Mouse (Mus musculus): ENCODE measurements around the gene Nrip2. TPM values are rescaled to one million over a fixed set of nuclear protein-coding genes. Genes with fewer than 3 reads are reported as not detected.

Gene Nrip2
- polyA plus RNA-seq, 1 experiment from 2014 or later, result 7.8 TPM

- no peak for ATAC-seq
Observed at GRCm38 (mm10) chr6:128425046-128425445, 25.9 kb downstream of the Nrip2 start.

GRCm38 (mm10) chr6:128427571-128427970 is 28.5 kb downstream of the Nrip2 start:
- Histone ChIP-seq H3K4me2 (replicated peaks) (no peak overlapping the region), H3K36me3 (peaks cover 49% of the 10 kb centered on the region)

More at GRCm38 (mm10) chr6:128425046-128425445, 25.9 kb downstream of the Nrip2 start:
- no peaks in the 10 kb centered on the region for H3K9me3 ChIP-seq
- H3K9ac ChIP-seq (replicated peaks), result peak overlapping the region; percentile 78; the same call in 1 of the 2 replicates
- 23% methylated on average over 9 of the region's 9 CpGs for WGBS
- H3K27me3 ChIP-seq, result no peaks in the 10 kb centered on the region
- H3K36me3 ChIP-seq, result peaks cover 24% of the 10 kb centered on the region
- peaks cover 17% of the 10 kb centered on the region for H3K4me1 ChIP-seq (replicated peaks)
- H3K27ac ChIP-seq, result peak overlapping the region; percentile 97
- H3K4me3 ChIP-seq (replicated peaks), result peak overlapping the region; percentile 70
- peak overlapping the region; percentile 73 for H3K4me2 ChIP-seq (replicated peaks)

GRCm38 (mm10) chr6:128429300-128429699 is 30.2 kb downstream of the Nrip2 start:
- Histone ChIP-seq H3K4me2 (replicated peaks) (no peak overlapping the region), H3K27me3 (no peaks in the 10 kb centered on the region), H3K4me1 (replicated peaks) (peaks cover 4% of the 10 kb centered on the region; the same call in 1 of the 2 replicates), H3K36me3 (peaks cover 66% of the 10 kb centered on the region), H3K27ac (no peak overlapping the region), H3K9me3 (no peaks in the 10 kb centered on the region), H3K9ac (replicated peaks) (no peak overlapping the region), H3K4me3 (replicated peaks) (no peak overlapping the region)
- ATAC-seq, result no peak
- WGBS, result 100% methylated on average over 2 of the region's 2 CpGs

More at GRCm38 (mm10) chr6:128427571-128427970, 28.5 kb downstream of the Nrip2 start:
- Histone ChIP-seq H3K9me3 (no peaks in the 10 kb centered on the region), H3K9ac (replicated peaks) (no peak overlapping the region), H3K4me1 (replicated peaks) (peaks cover 15% of the 10 kb centered on the region), H3K4me3 (replicated peaks) (no peak overlapping the region), H3K27ac (no peak overlapping the region), H3K27me3 (no peaks in the 10 kb centered on the region)
- WGBS, result 96% methylated on average over 5 of the region's 5 CpGs
- ATAC-seq, result no peak

- H3K9ac ChIP-seq (replicated peaks), result no peak overlapping the region
- no peaks in the 10 kb centered on the region for H3K9me3 ChIP-seq
- no peak overlapping the region for H3K4me2 ChIP-seq (replicated peaks)
- no peaks in the 10 kb centered on the region for H3K27me3 ChIP-seq
- H3K4me3 ChIP-seq (replicated peaks), result no peak overlapping the region
- H3K36me3 ChIP-seq, result peaks cover 72% of the 10 kb centered on the region
- no peak overlapping the region for H3K27ac ChIP-seq
- 95% methylated on average over 6 of the region's 6 CpGs for WGBS
- peaks cover 4% of the 10 kb centered on the region; the same call in 1 of the 2 replicates for H3K4me1 ChIP-seq (replicated peaks)
- ATAC-seq, result no peak
Observed at GRCm38 (mm10) chr6:128429826-128430225, 30.7 kb downstream of the Nrip2 start.

- H3K27ac ChIP-seq, result no peak overlapping the region
- H3K9me3 ChIP-seq, result no peaks in the 10 kb centered on the region
- whole genome bisulfite sequencing, result 81% methylated on average over 13 of the region's 13 CpGs
- no peak overlapping the region for H3K4me3 ChIP-seq (replicated peaks)
- ATAC-seq, result no peak
- peaks cover 86% of the 10 kb centered on the region for H3K36me3 ChIP-seq
- H3K27me3 ChIP-seq, result no peaks in the 10 kb centered on the region
- H3K4me1 ChIP-seq (replicated peaks), result peaks cover 18% of the 10 kb centered on the region
- H3K4me2 ChIP-seq (replicated peaks), result no peak overlapping the region
- H3K9ac ChIP-seq (replicated peaks), result no peak overlapping the region
Observed at GRCm38 (mm10) chr6:128432356-128432915, 33.3 kb downstream of the Nrip2 start.

- H3K9me3 ChIP-seq, result no peaks in the 10 kb centered on the region
- H3K4me3 ChIP-seq (replicated peaks), result no peak overlapping the region
- H3K36me3 ChIP-seq, result peaks cover 79% of the 10 kb centered on the region
- no peak for ATAC-seq
- H3K27ac ChIP-seq, result no peak overlapping the region
- H3K27me3 ChIP-seq, result no peaks in the 10 kb centered on the region
- no peak overlapping the region for H3K9ac ChIP-seq (replicated peaks)
- 97% methylated on average over 13 of the region's 13 CpGs for whole genome bisulfite sequencing
- no peak overlapping the region for H3K4me2 ChIP-seq (replicated peaks)
- peaks cover 18% of the 10 kb centered on the region for H3K4me1 ChIP-seq (replicated peaks)
Observed at GRCm38 (mm10) chr6:128433566-128433965, 34.5 kb downstream of the Nrip2 start.

GRCm38 (mm10) chr6:128435474-128435873 is 36.4 kb downstream of the Nrip2 start:
- peaks cover 5% of the 10 kb centered on the region; the same call in 1 of the 2 replicates for H3K27me3 ChIP-seq
- no peak overlapping the region for H3K4me3 ChIP-seq (replicated peaks)
- no peak overlapping the region for H3K4me2 ChIP-seq (replicated peaks)
- WGBS, result 95% methylated on average over 5 of the region's 5 CpGs
- no peak for ATAC-seq
- H3K36me3 ChIP-seq, result peaks cover 60% of the 10 kb centered on the region
- no peak overlapping the region for H3K9ac ChIP-seq (replicated peaks)
- H3K27ac ChIP-seq, result no peak overlapping the region
- H3K9me3 ChIP-seq, result no peaks in the 10 kb centered on the region
- peaks cover 23% of the 10 kb centered on the region for H3K4me1 ChIP-seq (replicated peaks)

GRCm38 (mm10) chr6:128436356-128437005 is 37.4 kb downstream of the Nrip2 start:
- Histone ChIP-seq H3K4me3 (replicated peaks) (peak overlapping the region; percentile 74), H3K27ac (no peak overlapping the region; the same call in 1 of the 2 replicates), H3K4me2 (replicated peaks) (peak overlapping the region; percentile 75), H3K9ac (replicated peaks) (peak overlapping the region; percentile 98), H3K9me3 (no peaks in the 10 kb centered on the region), H3K36me3 (peaks cover 51% of the 10 kb centered on the region), H3K4me1 (replicated peaks) (peaks cover 23% of the 10 kb centered on the region), H3K27me3 (peaks cover 6% of the 10 kb centered on the region; the same call in 1 of the 2 replicates)
- no peak for ATAC-seq
- WGBS, result 91% methylated on average over 8 of the region's 8 CpGs

- 2% methylated on average over 10 of the region's 10 CpGs for WGBS
- H3K9me3 ChIP-seq, result no peaks in the 10 kb centered on the region
- ATAC-seq, result no peak
Observed at GRCm38 (mm10) chr6:128437288-128437687, 38.2 kb downstream of the Nrip2 start.

GRCm38 (mm10) chr6:128437731-128438316 is 38.7 kb downstream of the Nrip2 start:
- Histone ChIP-seq H3K27ac (peak overlapping the region; percentile 96), H3K27me3 (peaks cover 6% of the 10 kb centered on the region; the same call in 1 of the 2 replicates), H3K9ac (replicated peaks) (peak overlapping the region; percentile 98), H3K4me1 (replicated peaks) (peaks cover 23% of the 10 kb centered on the region), H3K4me2 (replicated peaks) (peak overlapping the region; percentile 75), H3K36me3 (peaks cover 38% of the 10 kb centered on the region), H3K4me3 (replicated peaks) (peak overlapping the region; percentile 74), H3K9me3 (no peaks in the 10 kb centered on the region)
- peak; percentile 80 for ATAC-seq
- 0% methylated on average over 48 of the region's 52 CpGs for WGBS

More at GRCm38 (mm10) chr6:128437288-128437687, 38.2 kb downstream of the Nrip2 start:
- peak overlapping the region; percentile 74 for H3K4me3 ChIP-seq (replicated peaks)
- peaks cover 43% of the 10 kb centered on the region for H3K36me3 ChIP-seq
- H3K4me1 ChIP-seq (replicated peaks), result peaks cover 23% of the 10 kb centered on the region
- peaks cover 6% of the 10 kb centered on the region; the same call in 1 of the 2 replicates for H3K27me3 ChIP-seq
- peak overlapping the region; percentile 96 for H3K27ac ChIP-seq
- peak overlapping the region; percentile 98 for H3K9ac ChIP-seq (replicated peaks)
- H3K4me2 ChIP-seq (replicated peaks), result peak overlapping the region; percentile 75

GRCm38 (mm10) chr6:128438317-128438870 is 39.3 kb downstream of the Nrip2 start, which contains the start of gene Fkbp4:
Gene Fkbp4, minus strand, starts transcription at chr6:128438677.
- peaks cover 32% of the 10 kb centered on the region for H3K36me3 ChIP-seq
- ATAC-seq, result peak; percentile 93
- peak within 1 kb of the TSS; percentile 74 for H3K4me3 ChIP-seq (replicated peaks)
- peak within 1 kb of the TSS; percentile 75 for H3K4me2 ChIP-seq (replicated peaks)
- H3K27ac ChIP-seq, result peak within 1 kb of the TSS; percentile 96
- H3K9me3 ChIP-seq, result no peaks in the 10 kb centered on the region
- peak within 1 kb of the TSS; percentile 98 for H3K9ac ChIP-seq (replicated peaks)
- WGBS, result under 1% methylated on average over 67 of the region's 67 CpGs
- H3K27me3 ChIP-seq, result peaks cover 6% of the 10 kb centered on the region; the same call in 1 of the 2 replicates
- peaks cover 23% of the 10 kb centered on the region for H3K4me1 ChIP-seq (replicated peaks)

All from midbrain, embryonic 13.5 days (tissue).